Mouse (Mus musculus): ENCODE data around the gene D17Wsu92e.

DNA sequence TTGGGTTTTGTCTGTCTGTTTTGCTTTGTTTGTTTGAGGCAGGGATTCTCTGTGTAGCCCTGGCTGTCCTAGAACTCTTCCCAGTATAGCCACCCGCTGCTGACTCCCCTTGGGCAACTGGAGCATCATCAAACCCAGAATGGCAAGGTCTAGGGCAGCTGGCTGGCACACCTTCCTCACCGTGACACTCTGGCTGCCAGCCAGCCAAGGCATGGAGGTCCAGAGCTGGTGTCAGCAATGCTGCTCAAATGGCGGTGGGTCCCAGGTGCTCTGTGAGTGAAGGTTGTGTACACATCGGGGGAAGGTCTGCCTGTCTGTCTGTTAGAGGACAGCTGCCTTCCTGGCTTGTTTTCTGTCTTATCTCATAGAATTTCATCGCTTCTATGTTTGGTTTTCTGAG, 88.3 kb downstream of the D17Wsu92e start:
- TF ChIP-seq CTCF (IDR thresholded peaks at IDR 0.05; ENCODE audit: control insufficient read depth, insufficient read depth, insufficient read length) (no peak), CEBPB (IDR thresholded peaks at IDR 0.05; ENCODE audit: low read depth) (no peak), MAX (IDR thresholded peaks at IDR 0.05) (no peak), USF1 (IDR thresholded peaks at IDR 0.05; ENCODE audit: low read depth) (no peak), MYOD1 (IDR thresholded peaks at IDR 0.05; ENCODE audit: control insufficient read depth, insufficient read length, low read depth) (no peak), MYOG (IDR thresholded peaks at IDR 0.05; ENCODE audit: control insufficient read depth, extremely low read depth, insufficient read length) (no peak), FOSL1 (IDR thresholded peaks at IDR 0.05; ENCODE audit: insufficient read depth, low read length, poor library complexity, severe bottlenecking) (no peak)

Measured in C2C12 (cell line).